Mouse (Mus musculus): ENCODE measurements around the gene Lct. TPM values are rescaled to one million over a fixed set of nuclear protein-coding genes. Genes with fewer than 3 reads are reported as not detected.
A peak's percentile ranks its signal among the peaks of the same experiment; 100 is the strongest.
"Not testable (repeated sequence)": the region's sequence is repeated elsewhere in the genome, so short reads cannot be mapped to it uniquely, and the experiment has no call there.

Lct gene
- polyA plus RNA-seq, 1 experiment from 2014 or later, result 0.42 TPM

DNA sequence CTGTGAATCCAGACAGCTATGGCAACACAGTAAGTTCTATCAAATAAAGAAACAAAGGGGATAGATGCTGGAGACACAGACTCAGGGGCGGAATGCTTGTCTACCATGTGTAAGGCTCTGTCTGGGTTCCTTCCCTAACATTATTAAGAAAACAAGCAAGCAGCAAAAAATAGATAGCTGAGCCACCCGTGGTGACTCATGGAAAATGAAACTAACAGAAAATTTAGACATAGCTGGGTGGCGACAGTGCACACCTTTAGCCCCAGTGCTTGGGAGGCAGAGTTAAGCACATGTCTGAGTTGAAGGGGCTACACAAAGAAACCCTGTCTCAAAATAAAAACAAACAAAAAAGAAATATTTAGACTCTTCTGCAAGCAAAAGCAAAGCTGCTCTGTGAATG is 29.3 kb upstream of the Lct start:
- no peak overlapping the region for H3K9ac ChIP-seq (replicated peaks; ENCODE audit: low read depth, low read length)
- no peak for ATAC-seq (ENCODE audit: low read depth)

DNA sequence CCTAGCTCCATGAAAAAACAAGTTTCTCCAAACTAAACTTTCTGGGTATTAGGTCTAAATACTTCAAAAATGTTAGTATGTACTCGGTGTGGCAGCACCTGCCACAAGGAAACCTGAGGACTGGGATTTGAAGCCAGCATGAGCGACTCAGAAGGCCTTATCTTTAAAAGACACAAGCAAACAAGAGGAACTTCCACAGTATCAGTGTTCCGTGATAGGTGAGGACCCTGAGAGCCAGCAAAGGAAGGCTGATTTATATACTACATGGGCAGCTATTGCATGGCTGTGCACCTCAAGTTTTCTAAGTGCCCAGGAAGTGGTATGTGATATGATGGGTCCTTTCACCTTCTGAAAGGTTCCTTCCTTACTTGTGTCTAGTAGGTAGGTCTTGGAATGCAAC is 25.0 kb upstream of the Lct start:
- Histone ChIP-seq H3K27me3 (ENCODE audit: control insufficient read depth, insufficient read depth, low read length) (no peaks in the 10 kb centered on the region), H3K4me3 (ENCODE audit: low read depth, low read length) (no peak overlapping the region), H3K36me3 (ENCODE audit: control insufficient read depth, insufficient read depth, low read length) (peaks cover 6% of the 10 kb centered on the region; the same call in 1 of the 2 replicates), H3K4me2 (ENCODE audit: low read depth, low read length) (no peak overlapping the region), H3K4me1 (ENCODE audit: control insufficient read depth, insufficient read depth, low read length) (no peaks in the 10 kb centered on the region), H3K9me3 (ENCODE audit: control insufficient read depth, low read length) (no peaks in the 10 kb centered on the region), H3K9ac (replicated peaks; ENCODE audit: low read depth, low read length) (no peak overlapping the region), H3K27ac (ENCODE audit: low read depth, low read length) (no peak overlapping the region)
- 93% methylated on average over 3 of the region's 3 CpGs for WGBS
- no peak for ATAC-seq (ENCODE audit: low read depth)

More for the DNA sequence above, 29.3 kb upstream of the Lct start:
- Histone ChIP-seq H3K4me1 (ENCODE audit: control insufficient read depth, insufficient read depth, low read length) (0 out of 2 replicates have a peak, but pooled peaks cover 3% of the 10 kb centered on the region), H3K36me3 (ENCODE audit: control insufficient read depth, insufficient read depth, low read length) (0 out of 2 replicates have a peak, but pooled peaks cover 6% of the 10 kb centered on the region), H3K27ac (ENCODE audit: low read depth, low read length) (no peak overlapping the region; the same call in 1 of the 2 replicates), H3K27me3 (ENCODE audit: control insufficient read depth, insufficient read depth, low read length) (no peaks in the 10 kb centered on the region), H3K9me3 (ENCODE audit: control insufficient read depth, low read length) (no peaks in the 10 kb centered on the region), H3K4me3 (ENCODE audit: low read depth, low read length) (no peak overlapping the region), H3K4me2 (ENCODE audit: low read depth, low read length) (peak overlapping the region; percentile 3; the same call in 1 of the 2 replicates)
- WGBS, result 64% methylated on average over 3 of the region's 3 CpGs

DNA sequence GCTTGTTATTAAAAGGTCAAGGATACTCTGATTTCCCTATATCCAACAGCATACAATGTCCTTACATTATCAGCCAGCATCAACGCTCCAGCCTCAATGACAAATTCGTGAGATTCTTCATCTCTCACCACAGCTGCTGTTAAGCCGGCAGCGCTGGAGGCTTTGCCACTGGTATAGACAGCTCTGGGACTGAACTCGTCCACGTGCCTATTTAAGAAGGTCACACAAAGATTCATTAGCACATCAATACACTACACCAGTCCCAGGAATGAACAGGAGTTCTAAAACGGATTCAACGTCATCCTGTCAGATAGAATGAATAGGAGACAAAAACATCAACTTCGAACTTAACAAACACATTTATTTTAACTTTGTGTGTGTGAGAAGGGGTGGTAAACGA is 16.1 kb upstream of the Lct start:
- Histone ChIP-seq H3K9ac (replicated peaks; ENCODE audit: low read depth, low read length) (no peak overlapping the region), H3K4me3 (ENCODE audit: low read depth, low read length) (no peak overlapping the region), H3K9me3 (ENCODE audit: control insufficient read depth, low read length) (no peaks in the 10 kb centered on the region), H3K36me3 (ENCODE audit: control insufficient read depth, insufficient read depth, low read length) (peaks cover 8% of the 10 kb centered on the region; the same call in 1 of the 2 replicates), H3K27ac (ENCODE audit: low read depth, low read length) (no peak overlapping the region), H3K4me2 (ENCODE audit: low read depth, low read length) (no peak overlapping the region), H3K27me3 (ENCODE audit: control insufficient read depth, insufficient read depth, low read length) (no peaks in the 10 kb centered on the region), H3K4me1 (ENCODE audit: control insufficient read depth, insufficient read depth, low read length) (no peaks in the 10 kb centered on the region)
- 35% methylated on average over 10 of the region's 10 CpGs for WGBS
- ATAC-seq (ENCODE audit: low read depth), result no peak

DNA sequence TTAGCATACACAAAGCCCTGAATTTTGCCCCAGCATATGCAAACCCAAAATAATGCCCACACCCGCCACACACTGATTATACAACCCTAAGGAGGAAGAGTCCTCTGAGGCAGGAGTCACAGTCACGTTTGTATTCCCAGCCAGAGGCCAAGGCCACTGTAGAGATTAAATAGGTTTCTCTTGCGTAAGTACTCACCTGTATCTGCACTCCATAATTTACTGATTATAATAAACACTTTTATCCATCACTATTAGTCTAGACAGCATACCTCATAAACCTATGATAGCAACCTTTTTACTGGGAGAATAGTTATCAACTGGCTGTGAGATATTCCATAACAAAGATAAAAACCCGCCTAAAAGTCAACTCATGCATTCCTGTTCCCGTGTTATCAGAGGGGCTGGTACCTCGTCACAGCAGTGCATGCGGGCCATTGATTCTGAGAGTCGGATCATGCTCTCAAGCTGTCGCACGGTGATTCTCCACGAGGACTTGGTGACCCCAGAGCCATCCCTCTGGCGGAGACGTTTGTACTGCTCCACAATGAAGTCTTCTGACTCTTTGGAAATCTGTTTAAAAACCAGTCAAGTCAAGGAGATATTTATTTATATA is 9.7 kb upstream of the Lct start:
- peaks cover 19% of the 10 kb centered on the region; the same call in 1 of the 2 replicates for H3K36me3 ChIP-seq (ENCODE audit: control insufficient read depth, insufficient read depth, low read length)
- H3K9ac ChIP-seq (replicated peaks; ENCODE audit: low read depth, low read length), result no peak overlapping the region
- H3K4me2 ChIP-seq (ENCODE audit: low read depth, low read length), result no peak overlapping the region
- no peak for ATAC-seq (ENCODE audit: low read depth)
- H3K9me3 ChIP-seq (ENCODE audit: control insufficient read depth, low read length), result no peaks in the 10 kb centered on the region
- no peaks in the 10 kb centered on the region for H3K4me1 ChIP-seq (ENCODE audit: control insufficient read depth, insufficient read depth, low read length)
- no peak overlapping the region for H3K4me3 ChIP-seq (ENCODE audit: low read depth, low read length)
- no peak overlapping the region for H3K27ac ChIP-seq (ENCODE audit: low read depth, low read length)
- WGBS, result 91% methylated on average over 13 of the region's 13 CpGs
- H3K27me3 ChIP-seq (ENCODE audit: control insufficient read depth, insufficient read depth, low read length), result no peaks in the 10 kb centered on the region

DNA sequence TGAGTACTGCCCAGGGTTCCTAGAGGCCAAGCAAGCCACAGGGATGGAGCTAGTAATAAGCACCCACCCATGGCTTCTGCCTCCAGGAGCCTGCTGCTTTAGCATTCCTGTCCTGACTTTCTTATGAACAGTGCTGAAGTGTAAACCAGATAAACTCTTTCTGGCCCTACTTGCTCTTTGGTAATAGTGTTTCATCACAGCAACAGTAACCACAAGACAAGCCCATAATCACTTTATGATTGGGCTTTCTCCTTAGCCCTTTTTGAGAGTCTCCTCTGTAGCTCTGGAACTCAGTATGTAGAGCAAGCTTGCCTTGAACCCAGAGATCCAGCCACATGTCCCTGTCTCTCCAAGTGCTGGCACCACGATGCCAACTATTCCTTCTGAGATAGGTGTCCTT is 2.2 kb upstream of the Lct start:
- Histone ChIP-seq H3K4me3 (ENCODE audit: low read depth, low read length) (no peak overlapping the region), H3K27ac (ENCODE audit: low read depth, low read length) (no peak overlapping the region), H3K27me3 (ENCODE audit: control insufficient read depth, insufficient read depth, low read length) (no peaks in the 10 kb centered on the region), H3K36me3 (ENCODE audit: control insufficient read depth, insufficient read depth, low read length) (peaks cover 22% of the 10 kb centered on the region; the same call in 1 of the 2 replicates), H3K4me1 (ENCODE audit: control insufficient read depth, insufficient read depth, low read length) (no peaks in the 10 kb centered on the region), H3K9me3 (ENCODE audit: control insufficient read depth, low read length) (no peaks in the 10 kb centered on the region), H3K4me2 (ENCODE audit: low read depth, low read length) (no peak overlapping the region), H3K9ac (replicated peaks; ENCODE audit: low read depth, low read length) (no peak overlapping the region)
- no peak for ATAC-seq (ENCODE audit: low read depth)
- WGBS, result 91% methylated on average over 1 of the region's 1 CpGs

DNA sequence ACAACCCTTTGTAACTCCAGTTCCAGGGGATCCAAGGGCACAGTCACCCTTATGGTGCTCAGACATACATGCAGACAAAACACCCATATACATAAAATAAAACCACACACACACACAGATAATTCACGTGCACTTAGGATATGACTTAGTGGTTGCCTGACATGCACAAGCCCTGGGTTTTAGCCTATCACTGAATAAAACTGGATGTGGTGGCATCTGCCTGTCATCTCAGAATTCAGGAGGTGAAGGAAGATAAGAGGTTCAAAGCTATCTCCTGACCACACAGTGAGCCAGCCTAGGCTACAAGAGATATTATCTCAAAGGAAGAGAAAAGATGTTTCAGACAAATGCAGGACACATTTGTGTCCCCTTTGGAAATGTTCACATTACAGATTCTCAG is 953 bp downstream of the Lct start:
- Histone ChIP-seq H3K27ac (ENCODE audit: low read depth, low read length) (no peak overlapping the region), H3K4me3 (ENCODE audit: low read depth, low read length) (no peak overlapping the region), H3K4me2 (ENCODE audit: low read depth, low read length) (no peak overlapping the region), H3K9me3 (ENCODE audit: control insufficient read depth, low read length) (no peaks in the 10 kb centered on the region), H3K9ac (replicated peaks; ENCODE audit: low read depth, low read length) (no peak overlapping the region), H3K36me3 (ENCODE audit: control insufficient read depth, insufficient read depth, low read length) (peaks cover 5% of the 10 kb centered on the region; the same call in 1 of the 2 replicates), H3K4me1 (ENCODE audit: control insufficient read depth, insufficient read depth, low read length) (no peaks in the 10 kb centered on the region), H3K27me3 (ENCODE audit: control insufficient read depth, insufficient read depth, low read length) (no peaks in the 10 kb centered on the region)
- no peak for ATAC-seq (ENCODE audit: low read depth)
- WGBS, result 91% methylated on average over 1 of the region's 1 CpGs

DNA sequence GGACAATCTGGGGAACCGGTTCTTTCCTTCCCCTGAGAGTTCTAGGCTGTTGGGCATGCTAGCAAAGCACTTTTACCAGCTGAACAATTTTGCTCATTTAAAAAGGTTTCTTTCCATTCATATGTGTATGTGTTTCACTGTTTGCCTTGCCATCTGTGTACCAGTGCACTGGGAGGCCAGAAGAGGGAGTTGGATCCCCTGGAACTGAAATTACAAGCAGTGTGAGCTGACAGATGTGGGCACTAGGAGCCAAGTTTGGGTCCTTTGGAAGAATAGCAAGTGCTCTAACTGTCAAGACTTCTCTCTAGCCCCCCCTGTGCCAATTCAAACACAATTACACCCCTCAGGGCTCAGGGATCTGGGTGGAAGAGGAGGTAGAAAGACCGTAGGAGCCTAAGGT is 3.3 kb downstream of the Lct start:
- Histone ChIP-seq H3K4me1 (ENCODE audit: control insufficient read depth, insufficient read depth, low read length) (no peaks in the 10 kb centered on the region), H3K36me3 (ENCODE audit: control insufficient read depth, insufficient read depth, low read length) (no peaks in the 10 kb centered on the region), H3K4me2 (ENCODE audit: low read depth, low read length) (no peak overlapping the region), H3K9ac (replicated peaks; ENCODE audit: low read depth, low read length) (no peak overlapping the region), H3K4me3 (ENCODE audit: low read depth, low read length) (no peak overlapping the region), H3K9me3 (ENCODE audit: control insufficient read depth, low read length) (no peaks in the 10 kb centered on the region), H3K27ac (ENCODE audit: low read depth, low read length) (no peak overlapping the region), H3K27me3 (ENCODE audit: control insufficient read depth, insufficient read depth, low read length) (no peaks in the 10 kb centered on the region)
- WGBS, result 92% methylated on average over 2 of the region's 2 CpGs
- no peak for ATAC-seq (ENCODE audit: low read depth)

DNA sequence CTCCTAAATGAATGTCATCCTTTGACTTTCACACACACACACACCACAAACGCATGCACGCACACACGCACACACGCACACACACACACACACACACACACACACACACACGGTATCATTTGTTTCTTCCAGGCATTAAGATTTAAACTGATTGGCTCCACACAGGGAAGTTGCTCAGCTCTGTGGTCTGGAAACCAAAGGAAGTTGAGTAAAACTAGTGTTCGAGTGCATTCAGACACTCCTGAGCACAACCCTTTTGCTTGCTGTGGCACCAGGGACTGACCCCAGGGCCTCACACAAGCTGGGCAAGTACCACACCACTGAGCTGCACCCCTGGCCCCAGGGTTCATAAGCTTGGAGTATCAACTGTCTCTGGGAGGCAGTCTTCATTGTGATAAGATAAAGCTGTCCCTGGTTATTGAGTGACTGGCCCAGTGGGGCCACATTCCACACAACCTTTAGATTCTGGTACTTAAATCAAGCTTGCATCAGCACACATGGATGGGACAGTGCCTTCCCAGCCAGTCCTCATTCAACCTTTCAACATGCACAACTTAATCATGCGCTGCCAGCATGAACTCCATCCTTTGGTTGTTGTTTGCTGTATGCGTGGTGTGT is 5.0 kb downstream of the Lct start:
- no peak overlapping the region for H3K27ac ChIP-seq (ENCODE audit: low read depth, low read length)
- no peak overlapping the region for H3K4me2 ChIP-seq (ENCODE audit: low read depth, low read length)
- H3K4me1 ChIP-seq (ENCODE audit: control insufficient read depth, insufficient read depth, low read length), result no peaks in the 10 kb centered on the region
- WGBS, result 94% methylated on average over 8 of the region's 8 CpGs
- H3K36me3 ChIP-seq (ENCODE audit: control insufficient read depth, insufficient read depth, low read length), result no peaks in the 10 kb centered on the region
- H3K9me3 ChIP-seq (ENCODE audit: control insufficient read depth, low read length), result no peaks in the 10 kb centered on the region
- no peak for ATAC-seq (ENCODE audit: low read depth)
- H3K27me3 ChIP-seq (ENCODE audit: control insufficient read depth, insufficient read depth, low read length), result no peaks in the 10 kb centered on the region
- no peak overlapping the region for H3K4me3 ChIP-seq (ENCODE audit: low read depth, low read length)
- H3K9ac ChIP-seq (replicated peaks; ENCODE audit: low read depth, low read length), result no peak overlapping the region

DNA sequence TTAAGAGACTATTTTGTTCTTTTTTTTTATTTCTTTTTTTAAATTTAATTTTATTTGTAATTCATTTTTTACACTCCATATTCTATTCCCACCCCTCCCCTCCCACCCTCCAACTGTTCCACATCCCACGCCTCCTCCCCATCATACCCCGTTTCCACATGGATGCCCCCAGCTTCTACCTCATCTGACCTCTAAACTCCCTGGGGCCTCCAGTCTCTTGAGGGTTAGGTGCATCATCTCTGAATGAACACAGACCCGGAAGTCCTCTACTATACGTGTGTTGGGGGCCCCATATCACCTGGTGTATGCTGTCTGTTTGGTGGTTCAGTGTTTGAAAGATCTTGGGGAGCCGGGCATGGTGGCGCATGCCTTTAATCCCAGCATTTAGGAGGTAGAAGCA is 8.9 kb downstream of the Lct start:
- H3K4me1 ChIP-seq (ENCODE audit: control insufficient read depth, insufficient read depth, low read length); H3K4me3 ChIP-seq (ENCODE audit: low read depth, low read length); H3K4me2 ChIP-seq (ENCODE audit: low read depth, low read length); H3K9me3 ChIP-seq (ENCODE audit: control insufficient read depth, low read length); H3K27me3 ChIP-seq (ENCODE audit: control insufficient read depth, insufficient read depth, low read length); H3K9ac ChIP-seq (replicated peaks; ENCODE audit: low read depth, low read length); H3K27ac ChIP-seq (ENCODE audit: low read depth, low read length); ATAC-seq (ENCODE audit: low read depth); H3K36me3 ChIP-seq (ENCODE audit: control insufficient read depth, insufficient read depth, low read length): not testable (repeated sequence)
- 91% methylated on average over 6 of the region's 6 CpGs for WGBS
